Mouse (Mus musculus) liver, adult (tissue): ENCODE data around the gene Tmco1.
A peak's percentile ranks its signal among the peaks of the same experiment; 100 is the strongest.

ENCODE experiments used
- GATA4 ChIP-seq: IDR thresholded peaks from 2 replicates; pipeline ENCODE4 v1.6.1; 2014; ENCODE audit warnings: mild to moderate bottlenecking, low read length; ENCODE audit not compliant: insufficient replicate concordance

The Tmco1 gene

GRCm38 (mm10) chr1:167340910-167341528 is 32.8 kb downstream of the Tmco1 start:
- TF ChIP-seq GATA4 = no peak

- TF ChIP-seq GATA4 = no peak
These were observed 34.7 kb downstream of the Tmco1 start for GRCm38 (mm10) chr1:167342831-167343230.

- peak; percentile 58; the same call in 1 of the 2 replicates for TF ChIP-seq GATA4
These were observed 37.9 kb downstream of the Tmco1 start for GRCm38 (mm10) chr1:167345994-167346520.

GRCm38 (mm10) chr1:167349815-167350596 is 41.8 kb downstream of the Tmco1 start, which contains the start of gene Aldh9a1:
Gene Aldh9a1, plus strand, starts transcription at chr1:167349991.
- TF ChIP-seq GATA4 = peak; percentile 97; the same call in 1 of the 2 replicates

GRCm38 (mm10) chr1:167350597-167351415 is 42.6 kb downstream of the Tmco1 start:
- TF ChIP-seq GATA4 = no peak

GRCm38 (mm10) chr1:167352403-167352802 is 44.2 kb downstream of the Tmco1 start:
- no peak for TF ChIP-seq GATA4

GRCm38 (mm10) chr1:167357387-167357786 is 49.2 kb downstream of the Tmco1 start:
- no peak for TF ChIP-seq GATA4

GRCm38 (mm10) chr1:167358731-167359130 is 50.6 kb downstream of the Tmco1 start:
- TF ChIP-seq GATA4 = no peak

GRCm38 (mm10) chr1:167360268-167360667 is 52.1 kb downstream of the Tmco1 start:
- no peak for TF ChIP-seq GATA4

- no peak for TF ChIP-seq GATA4
These were observed 54.6 kb downstream of the Tmco1 start for GRCm38 (mm10) chr1:167362819-167363218.

- no peak for TF ChIP-seq GATA4
These were observed 55.1 kb downstream of the Tmco1 start for GRCm38 (mm10) chr1:167363322-167363721.

- TF ChIP-seq GATA4 = no peak
These were observed 57.6 kb downstream of the Tmco1 start for GRCm38 (mm10) chr1:167365808-167366207.

GRCm38 (mm10) chr1:167366621-167367020 is 58.4 kb downstream of the Tmco1 start:
- no peak for TF ChIP-seq GATA4

GRCm38 (mm10) chr1:167368018-167368417 is 59.8 kb downstream of the Tmco1 start:
- no peak for TF ChIP-seq GATA4

GRCm38 (mm10) chr1:167368513-167368912 is 60.3 kb downstream of the Tmco1 start:
- TF ChIP-seq GATA4 = no peak

- no peak for TF ChIP-seq GATA4
These were observed 61.7 kb downstream of the Tmco1 start for GRCm38 (mm10) chr1:167369905-167370304.

- TF ChIP-seq GATA4 = no peak
These were observed 64.6 kb downstream of the Tmco1 start for GRCm38 (mm10) chr1:167372739-167373138.
